Mouse (Mus musculus): Measurements from ENCODE around the gene Evc2. TPM values are rescaled to one million over a fixed set of nuclear protein-coding genes. Genes with fewer than 3 reads are reported as not detected.

Evc2 gene
- polyA plus RNA-seq, 2 experiments, result 0.93 to 2.2 TPM

DNA sequence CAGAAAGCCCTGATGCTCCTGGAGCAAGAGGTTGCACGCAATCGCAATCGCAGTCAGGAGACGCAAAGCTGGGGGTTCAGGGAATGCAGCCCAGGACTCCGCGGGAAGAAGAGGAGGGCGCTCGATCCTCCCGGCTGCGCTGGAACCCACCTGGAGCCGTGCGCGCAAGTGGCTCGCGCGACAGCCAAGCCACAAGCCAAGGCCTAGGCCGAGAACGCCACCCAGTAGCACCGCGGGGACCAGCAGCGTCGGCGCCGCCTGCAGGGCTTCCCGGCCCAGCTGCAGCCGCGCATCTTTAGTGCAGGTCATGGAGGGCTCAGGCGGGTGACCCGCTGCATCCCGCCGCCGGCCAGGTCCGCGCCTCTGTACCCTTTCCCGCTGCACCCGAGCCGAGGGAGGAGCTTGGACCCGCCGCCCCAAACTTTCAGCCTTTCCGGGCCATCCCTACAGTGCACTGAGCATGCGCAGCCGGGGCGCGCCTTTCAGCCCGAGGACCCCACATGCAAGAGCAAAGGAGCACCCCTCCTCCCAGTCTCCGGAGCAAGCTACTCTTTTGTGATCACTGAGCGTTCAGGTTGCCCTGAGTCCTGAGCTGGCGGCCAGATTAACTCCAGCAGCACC lies 1.7 kb upstream of the Evc2 start, which contains the start of gene Evc:
Gene Evc, minus strand, starts transcription at position 410 of the 621 bp plus-strand sequence.
- DNase-seq (ENCODE audit: low read depth in 3 of 3, low spot score in 3 of 3) (peak in 1 of 3 experiments; percentile 9), ATAC-seq (ENCODE audit: insufficient read depth) (peak; percentile 51; the same call in 1 of the 2 replicates)
- TF ChIP-seq CTCF (IDR thresholded peaks at IDR 0.05; ENCODE audit: low read depth) (no peak), EP300 (IDR thresholded peaks at IDR 0.05; ENCODE audit: low read depth) (no peak)
- H3K36me3 ChIP-seq (replicated peaks; ENCODE audit: control insufficient read depth, insufficient read depth, low read depth), result no peaks in the 10 kb centered on the region
- 2% methylated on average over 48 of the region's 48 CpGs for WGBS (ENCODE audit: insufficient replicate concordance)
- H3K9me3 ChIP-seq (ENCODE audit: control insufficient read depth, low read length), result no peaks in the 10 kb centered on the region
- H3K27me3 ChIP-seq (ENCODE audit: control insufficient read depth, insufficient read depth, low read length), result no peaks in the 10 kb centered on the region; the same call in 1 of the 2 replicates
- H3K4me2 ChIP-seq (ENCODE audit: low read depth), result peak within 1 kb of the TSS; percentile 59
- H3K4me1 ChIP-seq (replicated peaks; ENCODE audit: control insufficient read depth in 2 of 2, insufficient read depth in 2 of 2, low read length in 1 of 2), result peaks cover 0 to 6% of the 10 kb centered on the region in 2 experiments; a peak in 1 of 4 replicates
- no peak within 1 kb of the TSS for H3K9ac ChIP-seq (replicated peaks)
- no peak within 1 kb of the TSS for H3K27ac ChIP-seq
- H3K4me3 ChIP-seq (ENCODE audit: insufficient read depth in 1 of 2, low read depth in 2 of 2, low read length in 2 of 2), result peak within 1 kb of the TSS; percentile 45 to 47

GRCm38 (mm10) chr5:37337696-37338095 lies 603 bp upstream of the Evc2 start:
- no peak overlapping the region; a peak in 1 of 4 replicates for H3K4me3 ChIP-seq (ENCODE audit: insufficient read depth in 1 of 2, low read depth in 2 of 2, low read length in 2 of 2)
- 58% methylated on average over 3 of the region's 3 CpGs for WGBS (ENCODE audit: insufficient replicate concordance)
- H3K27me3 ChIP-seq (ENCODE audit: control insufficient read depth, insufficient read depth, low read length), result no peaks in the 10 kb centered on the region; the same call in 1 of the 2 replicates
- DNase-seq (ENCODE audit: low read depth in 3 of 3, low spot score in 3 of 3) (no peak), ATAC-seq (ENCODE audit: insufficient read depth) (no peak)
- H3K36me3 ChIP-seq (replicated peaks; ENCODE audit: control insufficient read depth, insufficient read depth, low read depth), result no peaks in the 10 kb centered on the region
- peak overlapping the region; percentile 63 for H3K4me2 ChIP-seq (ENCODE audit: low read depth)
- TF ChIP-seq CTCF (IDR thresholded peaks at IDR 0.05; ENCODE audit: low read depth) (no peak), EP300 (IDR thresholded peaks at IDR 0.05; ENCODE audit: low read depth) (no peak)
- peaks cover 0 to 6% of the 10 kb centered on the region in 2 experiments; a peak in 1 of 4 replicates for H3K4me1 ChIP-seq (replicated peaks; ENCODE audit: control insufficient read depth in 2 of 2, insufficient read depth in 2 of 2, low read length in 1 of 2)
- H3K9ac ChIP-seq (replicated peaks), result no peak overlapping the region
- no peaks in the 10 kb centered on the region for H3K9me3 ChIP-seq (ENCODE audit: control insufficient read depth, low read length)
- no peak overlapping the region for H3K27ac ChIP-seq

DNA sequence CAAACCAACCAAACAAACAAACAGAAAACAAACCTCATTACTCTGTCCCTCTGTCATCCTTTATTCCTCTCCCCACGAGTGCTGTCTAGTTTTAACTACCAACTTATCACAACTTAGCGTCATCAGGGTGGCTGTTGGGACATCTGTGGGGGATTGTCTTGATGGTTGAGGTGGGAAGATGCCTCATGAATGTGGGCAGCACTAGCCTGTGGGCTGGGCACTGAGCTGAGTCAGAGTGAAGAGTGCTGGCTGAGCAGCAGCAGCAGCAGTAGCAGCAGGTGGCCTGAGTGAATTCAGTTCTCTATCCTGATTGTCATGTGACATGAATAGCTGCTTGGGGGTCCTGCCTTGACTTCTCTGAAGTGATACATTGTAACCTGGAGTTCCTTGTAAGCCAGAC lies 5.7 kb downstream of the Evc2 start:
- no peak for ATAC-seq (ENCODE audit: insufficient read depth)
- H3K4me2 ChIP-seq (ENCODE audit: low read depth), result no peak overlapping the region

DNA sequence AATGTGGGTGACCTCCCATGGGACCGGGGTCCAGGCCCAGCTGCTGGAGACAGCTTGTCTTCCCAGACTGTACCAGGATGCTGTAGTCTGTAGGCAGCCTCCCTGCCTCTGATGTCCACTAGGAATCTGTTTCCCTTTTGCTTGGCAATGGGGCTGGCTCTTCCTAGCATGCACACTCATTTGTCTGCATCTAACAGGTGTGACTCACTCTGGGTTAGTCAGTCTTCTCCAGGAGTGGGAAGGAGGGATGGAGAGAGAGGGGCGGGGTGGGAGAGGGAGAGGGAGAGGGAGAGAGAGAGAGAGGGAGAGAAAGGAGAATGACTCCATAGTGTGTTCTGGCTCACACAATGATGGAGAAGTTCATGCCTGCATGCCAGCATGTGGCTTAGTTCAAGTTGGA lies 13.5 kb downstream of the Evc2 start:
- Histone ChIP-seq H3K4me1 (replicated peaks; ENCODE audit: control insufficient read depth in 2 of 2, insufficient read depth in 2 of 2, low read length in 1 of 2) (no peaks in the 10 kb centered on the region), H3K9me3 (ENCODE audit: control insufficient read depth, low read length) (no peaks in the 10 kb centered on the region), H3K27ac (no peak overlapping the region), H3K36me3 (replicated peaks; ENCODE audit: control insufficient read depth, insufficient read depth, low read depth) (no peaks in the 10 kb centered on the region), H3K4me2 (ENCODE audit: low read depth) (no peak overlapping the region), H3K9ac (replicated peaks) (no peak overlapping the region), H3K4me3 (ENCODE audit: insufficient read depth in 1 of 2, low read depth in 2 of 2, low read length in 2 of 2) (no peak overlapping the region), H3K27me3 (ENCODE audit: control insufficient read depth, insufficient read depth, low read length) (no peaks in the 10 kb centered on the region)
- TF ChIP-seq CTCF (IDR thresholded peaks at IDR 0.05; ENCODE audit: low read depth) (no peak), EP300 (IDR thresholded peaks at IDR 0.05; ENCODE audit: low read depth) (no peak)
- DNase-seq (ENCODE audit: low read depth in 3 of 3, low spot score in 3 of 3), result no peak
- no peak for ATAC-seq (ENCODE audit: insufficient read depth)
- 58% methylated on average over 2 of the region's 2 CpGs for WGBS (ENCODE audit: insufficient replicate concordance)

More for the DNA sequence above, 5.7 kb downstream of the Evc2 start:
- Histone ChIP-seq H3K27ac (no peak overlapping the region), H3K4me3 (ENCODE audit: insufficient read depth in 1 of 2, low read depth in 2 of 2, low read length in 2 of 2) (no peak overlapping the region), H3K9me3 (ENCODE audit: control insufficient read depth, low read length) (no peaks in the 10 kb centered on the region), H3K36me3 (replicated peaks; ENCODE audit: control insufficient read depth, insufficient read depth, low read depth) (no peaks in the 10 kb centered on the region), H3K27me3 (ENCODE audit: control insufficient read depth, insufficient read depth, low read length) (no peaks in the 10 kb centered on the region), H3K9ac (replicated peaks) (no peak overlapping the region), H3K4me1 (replicated peaks; ENCODE audit: control insufficient read depth in 2 of 2, insufficient read depth in 2 of 2, low read length in 1 of 2) (no peaks in the 10 kb centered on the region)
- 57% methylated on average over 2 of the region's 2 CpGs for WGBS (ENCODE audit: insufficient replicate concordance)
- TF ChIP-seq CTCF (IDR thresholded peaks at IDR 0.05; ENCODE audit: low read depth), result no peak
- no peak for TF ChIP-seq EP300 (IDR thresholded peaks at IDR 0.05; ENCODE audit: low read depth)
- DNase-seq (ENCODE audit: low read depth in 3 of 3, low spot score in 3 of 3), result no peak

GRCm38 (mm10) chr5:37354385-37354784 lies 16.1 kb downstream of the Evc2 start:
- DNase-seq (ENCODE audit: low read depth in 3 of 3, low spot score in 3 of 3) (peak in 1 of 3 experiments; percentile 18), ATAC-seq (ENCODE audit: insufficient read depth) (no peak)
- H3K27me3 ChIP-seq (ENCODE audit: control insufficient read depth, insufficient read depth, low read length), result no peaks in the 10 kb centered on the region
- WGBS (ENCODE audit: insufficient replicate concordance), result 59% methylated on average over 4 of the region's 4 CpGs
- H3K9ac ChIP-seq (replicated peaks), result no peak overlapping the region
- H3K4me1 ChIP-seq (replicated peaks; ENCODE audit: control insufficient read depth in 2 of 2, insufficient read depth in 2 of 2, low read length in 1 of 2), result no peaks in the 10 kb centered on the region
- TF ChIP-seq EP300 (IDR thresholded peaks at IDR 0.05; ENCODE audit: low read depth) (no peak), CTCF (IDR thresholded peaks at IDR 0.05; ENCODE audit: low read depth) (peak; percentile 73)
- no peak overlapping the region for H3K4me3 ChIP-seq (ENCODE audit: insufficient read depth in 1 of 2, low read depth in 2 of 2, low read length in 2 of 2)
- H3K36me3 ChIP-seq (replicated peaks; ENCODE audit: control insufficient read depth, insufficient read depth, low read depth), result no peaks in the 10 kb centered on the region
- H3K4me2 ChIP-seq (ENCODE audit: low read depth), result no peak overlapping the region
- H3K27ac ChIP-seq, result no peak overlapping the region
- H3K9me3 ChIP-seq (ENCODE audit: control insufficient read depth, low read length), result no peaks in the 10 kb centered on the region
